Mouse (Mus musculus) lung, postnatal 10 days (tissue): ENCODE measurements at regions not wholly inside any gene's neighbourhood (a gene's known extent, or its start where the extent isn't known, plus 50 kb on each side); places are given as distances from the start of the nearest gene placed in this dataset.

Experiments used
- DNase-seq: peaks from one replicate; pipeline ENCODE4 v3.0.0; 2021

DNA sequence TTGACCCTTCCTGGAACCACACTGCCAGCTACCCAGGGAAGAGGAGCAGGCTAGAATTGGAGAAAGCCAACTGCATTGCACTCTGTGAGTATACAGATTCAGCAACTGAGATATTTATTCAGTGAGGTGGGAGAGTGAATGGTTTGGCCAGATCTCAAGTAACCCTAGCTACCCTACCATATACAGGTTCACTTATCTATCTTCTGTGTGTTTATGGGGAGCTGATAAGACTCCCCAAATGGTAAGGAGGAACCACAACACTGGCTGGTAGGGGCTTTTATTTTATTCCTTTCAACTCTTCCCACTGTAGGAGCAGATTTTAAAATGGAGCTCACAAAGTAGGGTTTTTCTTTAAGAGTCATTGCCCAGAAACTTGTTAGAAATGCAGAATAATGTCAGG lies 62.9 kb downstream of the Arrdc3 start:
- no peak for DNase-seq

DNA sequence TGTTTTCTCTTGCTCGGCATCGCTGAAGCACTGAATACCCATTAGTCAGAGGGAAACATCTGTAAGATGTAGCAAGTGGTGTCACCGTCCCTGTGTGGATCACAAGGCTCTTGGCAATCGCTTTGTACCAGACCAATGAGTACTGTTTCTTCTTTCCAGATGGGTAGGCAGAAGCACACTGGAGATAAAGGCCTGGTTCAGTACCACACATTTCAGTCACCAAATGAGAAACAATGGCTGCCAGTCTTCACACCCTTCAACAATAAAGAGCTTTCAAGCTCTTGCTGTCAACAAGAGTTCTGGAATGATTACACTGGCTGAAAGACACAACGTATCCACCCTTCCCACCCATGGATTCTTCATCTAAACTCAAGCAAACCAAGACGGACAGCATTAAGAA lies 64.5 kb downstream of the Arrdc3 start:
- DNase-seq = no peak

- peak; percentile 57 for DNase-seq
Observed at GRCm38 (mm10) chr13:80949133-80949697, 66.0 kb downstream of the Arrdc3 start.

- no peak for DNase-seq
Observed at GRCm38 (mm10) chr13:80950239-80950638, 67.1 kb downstream of the Arrdc3 start.

DNA sequence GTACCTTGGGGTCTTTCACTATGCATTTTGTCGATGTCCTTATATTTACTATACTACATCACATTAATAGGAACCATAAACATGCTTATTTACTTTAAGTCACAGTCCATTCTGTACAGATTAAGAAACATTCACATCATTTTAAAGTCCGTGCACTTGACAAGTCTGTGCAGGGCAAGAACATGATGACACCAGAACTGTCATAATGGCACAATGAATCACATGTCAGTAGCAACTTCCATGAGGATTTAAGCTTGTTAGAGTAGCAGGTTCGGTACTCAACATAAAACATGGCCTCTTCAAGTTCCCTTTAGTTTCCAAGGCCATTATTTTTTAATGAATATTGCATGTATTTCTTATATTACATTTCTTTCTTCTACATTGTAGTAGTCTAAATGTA lies 67.6 kb downstream of the Arrdc3 start:
- DNase-seq = no peak

DNA sequence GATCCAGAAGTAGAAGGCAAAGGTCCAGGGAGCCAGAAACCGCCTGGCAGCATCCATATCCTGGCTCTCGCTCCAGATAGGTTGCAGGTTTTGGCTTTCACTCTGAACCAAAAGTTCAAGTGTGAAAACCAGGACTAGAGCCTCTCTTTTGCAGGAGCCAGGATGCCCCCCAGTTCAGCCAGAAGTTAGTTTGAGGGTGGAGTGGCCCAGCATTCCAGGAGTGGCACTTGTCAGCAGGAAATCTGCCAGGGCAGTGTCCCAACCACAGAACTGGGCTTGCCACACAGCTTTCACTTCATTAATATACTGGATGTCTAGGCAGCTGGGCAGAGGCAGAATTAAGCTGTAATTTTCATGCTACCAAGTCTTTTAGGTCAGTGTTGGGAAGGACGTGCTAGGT lies 68.1 kb downstream of the Arrdc3 start:
- DNase-seq = peak; percentile 84

DNA sequence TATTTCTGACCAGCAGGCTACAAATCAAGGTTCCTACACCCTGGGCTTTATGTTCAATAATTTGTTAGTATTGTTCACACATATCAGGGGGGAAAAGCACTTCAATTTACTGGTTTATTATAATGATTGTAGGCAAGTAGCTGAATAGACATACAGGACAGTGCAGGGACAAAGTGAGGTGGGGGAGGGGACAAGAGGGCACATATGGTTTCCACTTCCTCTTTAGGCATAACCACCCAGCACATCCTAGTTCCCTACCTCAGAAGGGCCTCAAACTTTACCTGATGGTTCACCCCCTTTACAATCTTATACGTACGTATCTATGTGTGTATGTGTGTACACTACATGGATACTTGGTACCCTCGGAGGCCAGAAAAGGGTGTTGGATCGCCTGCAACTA lies 69.7 kb downstream of the Arrdc3 start:
- no peak for DNase-seq

GRCm38 (mm10) chr13:80954059-80954645 lies 71.0 kb downstream of the Arrdc3 start:
- no peak for DNase-seq

GRCm38 (mm10) chr13:80956966-80957365 lies 73.8 kb downstream of the Arrdc3 start:
- no peak for DNase-seq

DNA sequence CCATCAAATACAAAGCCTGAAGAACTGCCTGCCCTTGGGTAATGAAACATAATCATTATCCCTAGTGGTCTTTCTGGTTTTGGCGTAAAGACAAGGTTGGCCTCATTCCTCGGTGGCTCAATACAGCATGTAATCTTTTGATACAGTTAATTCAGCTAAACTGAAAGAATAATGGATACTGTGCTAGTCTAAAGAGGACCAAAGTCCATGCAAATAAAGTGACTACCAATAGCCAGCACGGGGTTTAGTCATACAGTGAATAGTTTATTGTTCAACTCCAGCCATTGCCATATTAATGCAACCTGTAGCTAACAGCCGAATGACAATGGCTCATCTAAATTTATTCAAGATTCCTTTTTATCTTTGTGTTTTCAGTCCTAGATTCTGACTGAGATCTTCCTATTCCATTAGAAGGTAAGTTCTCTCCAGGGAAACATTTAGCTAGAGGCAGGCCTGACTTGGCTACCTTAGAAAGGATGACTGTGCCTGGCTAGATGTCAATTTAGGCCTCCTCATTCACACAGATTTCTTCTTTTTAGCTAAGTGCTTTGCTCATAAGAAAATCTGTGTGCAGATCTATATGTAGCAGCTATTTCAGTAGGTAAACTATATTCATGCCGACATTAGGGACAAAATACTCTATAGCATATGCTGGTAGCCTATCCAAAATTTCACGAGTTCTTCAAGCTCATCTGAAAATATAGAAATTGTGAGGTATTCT lies 74.4 kb downstream of the Arrdc3 start:
- no peak for DNase-seq

DNA sequence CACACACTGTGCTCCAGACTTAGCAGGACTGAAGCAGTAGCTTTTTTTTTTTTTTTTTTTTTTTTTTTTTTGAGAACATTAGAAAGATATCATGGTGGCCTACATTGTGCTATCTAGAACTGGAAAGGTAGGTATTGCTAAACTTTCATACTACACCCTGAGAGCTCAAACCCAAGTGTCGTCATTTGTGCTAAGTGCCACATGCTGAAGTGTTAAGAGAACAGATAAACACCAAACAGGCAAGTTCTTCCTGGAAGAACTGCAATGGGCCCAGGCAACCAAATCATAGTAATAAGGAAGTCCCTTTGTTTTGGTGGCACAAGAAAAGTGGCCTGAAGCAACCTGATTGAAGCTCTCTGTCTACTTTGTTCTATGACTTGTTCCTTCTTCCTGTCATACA lies 76.6 kb downstream of the Arrdc3 start:
- no peak for DNase-seq

- DNase-seq = no peak
Observed at GRCm38 (mm10) chr13:80961985-80962617, 78.9 kb downstream of the Arrdc3 start.

DNA sequence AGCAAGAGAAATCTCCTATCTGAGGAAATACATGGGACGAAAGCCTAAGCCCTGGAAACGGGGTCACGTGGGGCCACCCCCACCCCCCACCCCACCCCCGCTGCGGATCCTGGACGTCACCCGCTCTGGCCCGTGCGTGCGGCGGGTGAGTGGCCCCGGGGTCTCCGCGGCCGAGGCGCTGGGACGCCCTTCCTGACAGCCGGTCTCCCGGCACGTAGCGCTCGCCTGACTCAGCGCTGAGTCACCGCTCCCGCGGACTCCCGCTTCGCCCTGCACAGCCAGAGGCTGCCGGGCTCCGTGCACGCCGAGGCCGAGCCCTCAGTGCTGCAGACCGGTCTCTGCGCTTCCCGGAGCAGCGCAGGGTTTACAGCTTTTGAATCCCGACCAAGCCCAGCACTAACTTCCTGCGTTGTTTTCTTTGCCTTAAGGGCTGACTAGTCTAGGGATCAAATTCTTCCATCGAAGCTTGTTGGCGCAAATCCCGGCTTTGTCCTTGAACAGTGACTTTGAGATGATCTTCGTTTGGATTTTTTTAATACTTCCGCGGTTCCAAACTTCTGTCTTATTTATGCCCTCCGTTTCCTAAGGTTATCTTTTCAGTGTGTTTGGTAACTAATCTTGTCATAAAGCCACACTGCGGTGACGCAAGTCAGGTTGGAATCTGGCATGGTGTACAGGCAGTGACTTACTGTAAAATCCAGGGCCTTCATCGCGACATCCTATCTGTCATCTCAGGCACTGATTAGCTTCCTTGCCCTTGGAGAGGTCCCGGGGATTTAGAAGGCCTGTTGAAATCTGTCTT lies 79.8 kb downstream of the Arrdc3 start:
- peak; percentile 89 for DNase-seq

DNA sequence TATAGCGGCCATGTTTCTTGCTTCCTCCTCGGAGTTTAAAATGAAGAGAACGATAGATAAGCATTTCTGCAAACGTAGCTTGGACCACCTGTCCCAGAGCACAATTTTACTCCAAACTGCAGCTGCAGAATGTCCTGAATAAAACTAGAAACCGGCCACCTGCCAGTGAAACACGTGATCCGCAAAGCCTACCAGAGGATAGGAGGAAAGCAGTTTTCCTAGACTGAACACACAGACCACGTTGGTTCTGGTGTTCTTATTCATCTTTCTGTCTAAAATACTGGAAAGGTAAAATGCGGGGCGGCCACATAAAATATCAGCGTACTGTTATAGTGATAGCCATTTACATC lies 80.4 kb downstream of the Arrdc3 start:
- DNase-seq = no peak

DNA sequence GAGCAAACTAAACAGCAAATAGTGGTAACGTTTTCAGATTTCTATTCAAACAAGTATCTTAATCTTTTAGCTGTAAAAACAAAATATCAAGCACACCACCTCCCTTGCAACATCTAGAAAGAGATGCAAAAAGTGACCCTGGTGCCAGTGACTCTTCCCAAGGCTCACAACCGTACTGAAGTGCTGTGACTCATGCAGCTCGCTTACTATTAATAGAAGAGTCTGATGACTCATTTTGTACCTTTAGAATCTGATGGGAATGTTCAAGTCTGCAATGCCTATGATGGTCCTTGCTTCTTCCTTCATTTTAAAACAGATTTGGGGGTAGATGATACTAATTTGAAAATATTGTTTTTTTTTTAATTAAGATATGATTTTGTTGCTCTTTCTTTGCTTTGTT lies 88.5 kb downstream of the Arrdc3 start:
- DNase-seq = no peak

DNA sequence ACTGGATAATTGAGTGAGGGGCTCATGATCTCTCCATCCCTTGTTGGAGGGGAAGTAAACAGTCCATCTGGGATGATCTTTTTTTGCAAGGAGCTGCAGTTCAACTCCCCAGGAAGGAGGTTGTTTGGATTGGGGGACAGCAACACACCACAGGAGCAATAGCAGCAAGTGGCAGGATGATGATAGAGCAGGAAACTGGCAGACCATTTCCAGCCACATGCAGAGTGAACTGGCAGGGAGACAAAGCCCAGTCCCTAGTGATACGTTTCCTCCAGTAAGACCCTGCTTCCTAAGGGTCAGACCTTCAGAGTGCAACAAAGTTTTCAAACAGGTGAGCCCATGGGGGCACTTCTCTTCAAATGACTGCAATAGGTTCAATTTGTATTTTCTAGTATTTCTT lies 91.2 kb downstream of the Arrdc3 start:
- no peak for DNase-seq

DNA sequence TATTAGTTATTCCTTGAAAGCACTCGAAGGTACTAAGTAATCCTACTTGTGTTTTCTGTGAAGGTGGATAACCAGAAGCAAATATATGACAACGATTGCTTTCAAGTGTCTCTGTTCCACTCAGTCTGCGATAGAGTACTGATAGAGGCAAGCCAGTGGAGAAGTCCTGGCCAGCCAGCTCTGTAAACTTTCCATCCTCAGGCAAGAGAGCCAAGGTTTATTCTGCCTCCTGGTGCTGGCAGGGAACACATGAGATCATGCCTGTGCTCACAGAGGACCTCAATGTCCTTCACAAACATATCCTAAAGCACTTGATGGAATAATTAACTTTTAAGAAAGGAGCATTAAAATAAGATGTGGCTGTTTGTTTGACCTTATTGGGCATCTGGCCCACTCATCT lies 94.1 kb downstream of the Arrdc3 start:
- DNase-seq = no peak

GRCm38 (mm10) chr13:80981201-80981600 lies 98.0 kb downstream of the Arrdc3 start:
- DNase-seq = no peak

DNA sequence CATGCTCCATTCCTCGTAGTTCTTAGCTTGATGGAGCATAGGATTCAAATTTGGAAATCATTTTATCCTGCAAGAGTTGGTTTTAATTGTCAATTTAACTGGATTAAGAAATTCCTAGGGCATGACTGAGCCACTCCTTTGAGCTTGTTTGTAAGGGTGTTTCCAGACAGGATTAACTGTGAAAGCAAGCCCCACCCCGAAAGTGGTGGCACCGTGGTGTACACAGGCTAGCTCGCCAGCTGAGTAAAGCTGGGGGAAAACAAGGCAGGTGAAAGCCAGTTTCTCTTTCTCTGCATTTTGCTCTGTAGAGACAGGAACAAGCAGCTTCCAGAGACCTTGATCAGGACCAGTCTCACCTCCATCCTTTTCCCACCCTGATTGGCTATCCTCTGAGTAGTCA lies 103.5 kb downstream of the Arrdc3 start:
- DNase-seq = no peak

DNA sequence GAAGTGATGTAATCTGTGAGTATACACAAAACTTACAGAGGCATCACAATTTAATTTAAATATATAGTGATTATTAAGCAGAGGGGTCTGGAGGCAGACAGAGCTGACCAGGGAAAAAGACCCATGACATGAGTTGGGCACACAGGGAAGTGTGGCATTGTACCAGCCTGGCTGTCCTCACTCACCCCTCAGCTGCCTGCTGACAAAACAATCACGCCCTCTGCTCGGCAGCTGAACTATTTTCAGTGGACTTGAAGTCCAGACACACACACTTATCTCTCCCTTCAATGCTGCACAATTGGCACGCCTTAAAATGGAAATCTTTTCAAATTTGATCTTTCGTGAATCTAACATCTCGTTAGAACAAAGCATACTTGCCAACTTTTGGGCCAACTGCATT lies 106.6 kb downstream of the Arrdc3 start:
- DNase-seq = peak; percentile 60

GRCm38 (mm10) chr13:80992342-80992741 lies 109.2 kb downstream of the Arrdc3 start:
- DNase-seq = no peak

DNA sequence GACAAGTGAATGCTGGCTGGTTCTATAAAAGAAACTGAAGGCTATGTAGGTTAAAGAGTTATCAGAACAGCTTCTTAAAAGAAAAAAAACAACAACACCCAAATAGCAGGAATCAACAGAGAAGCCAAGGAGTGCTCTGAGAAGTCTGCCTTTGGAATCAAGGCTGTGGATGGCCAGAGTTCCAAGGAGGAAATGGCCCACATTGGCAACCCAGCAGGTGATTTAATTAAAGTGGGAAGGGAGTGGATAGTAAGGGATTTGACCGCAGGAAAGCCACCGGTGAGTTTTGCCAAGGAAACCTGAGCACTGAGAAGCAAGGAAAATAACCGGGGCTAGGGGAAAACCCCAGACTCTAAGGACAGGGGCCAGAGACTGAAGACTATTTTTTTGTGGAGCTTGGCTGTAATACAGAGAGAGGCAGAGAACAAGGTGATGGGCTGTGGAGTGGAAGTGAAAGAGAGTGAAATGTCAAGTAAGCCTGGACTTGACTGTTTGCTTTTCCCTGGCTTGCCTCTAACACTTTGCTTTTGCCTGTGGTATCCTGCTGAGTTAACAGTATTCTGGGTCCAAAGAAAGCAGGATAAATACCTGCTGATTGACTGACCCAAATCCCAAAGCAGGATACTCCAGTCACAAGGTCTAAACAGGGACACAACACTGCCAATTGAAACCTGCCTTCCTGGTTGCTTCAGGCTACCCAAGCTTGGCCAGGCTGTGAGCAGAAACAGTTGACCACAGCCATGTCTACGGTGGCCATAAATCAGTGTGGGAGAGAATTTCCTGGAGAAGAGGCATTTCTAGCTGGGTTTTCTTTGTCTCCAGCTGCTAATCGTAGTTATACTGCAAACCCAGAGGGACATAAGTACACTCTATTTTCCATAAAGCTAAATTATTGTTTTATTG lies 125.9 kb downstream of the Arrdc3 start:
- DNase-seq = no peak
